In genomic region chr2:25180478-25180903, GRCm38 (mm10) we compare ENCODE assay signal across 8 mouse cellular contexts. TPM values are rescaled to one million over a fixed set of nuclear protein-coding genes. Genes with fewer than 3 reads are reported as not detected.
DNase-seq lines count a peak whose midpoint lies in the region; ATAC-seq and TF ChIP-seq lines count a peak whose summit lies in the region.

Nrarp (plus strand) TSS chr2:25180758.

- peak; percentile 47 for TF ChIP-seq POLR2A in ES-Bruce4 (IDR thresholded peaks at IDR 0.05; ENCODE audit: insufficient read depth, low read length)
- TF ChIP-seq POLR2A in lung, adult 2 months (IDR thresholded peaks at IDR 0.05; ENCODE audit: borderline replicate concordance, extremely low read depth, low read depth, low read length) = peak; percentile 75; the same call in 1 of the 2 replicates

- TF ChIP-seq CTCF in ES-Bruce4 (IDR thresholded peaks at IDR 0.05; ENCODE audit: low read depth, low read length) = peak; percentile 41
- peak; percentile 69 for TF ChIP-seq CTCF in forebrain, postnatal 0 days (IDR thresholded peaks at IDR 0.05; ENCODE audit: low read depth)
- TF ChIP-seq CTCF in layer of hippocampus, adult 2 months (conservative IDR thresholded peaks at IDR 0.05) = peak; percentile 72
- 0 out of 2 replicates have a peak, but pooled peaks have one; percentile 20 for TF ChIP-seq CTCF in lung, adult 2 months (IDR thresholded peaks at IDR 0.05; ENCODE audit: insufficient read depth, low read length)

- peak within 1 kb of the TSS; percentile 64 for H3K4me3 ChIP-seq in ES-Bruce4 (ENCODE audit: low read depth, low read length)
- H3K4me3 ChIP-seq in forebrain, postnatal 0 days (ENCODE audit: low read depth, low read length) = peak within 1 kb of the TSS; percentile 64
- H3K4me3 ChIP-seq in layer of hippocampus, adult 2 months = peak within 1 kb of the TSS; percentile 72
- H3K4me3 ChIP-seq in lung, adult 2 months (replicated peaks; ENCODE audit: extremely low read depth, low read depth, low read length) = peak within 1 kb of the TSS; percentile 67

- no peaks in the 10 kb centered on the region for H3K27me3 ChIP-seq in ES-Bruce4 (ENCODE audit: control insufficient read depth, insufficient read depth, low read length, poor library complexity, severe bottlenecking)
- no peaks in the 10 kb centered on the region for H3K27me3 ChIP-seq in forebrain, postnatal 0 days (ENCODE audit: insufficient read depth, low read length)

- H3K9ac ChIP-seq in ES-Bruce4 (ENCODE audit: low read depth, poor library complexity, severe bottlenecking) = peak within 1 kb of the TSS; percentile 36
- H3K9ac ChIP-seq in forebrain, postnatal 0 days = peak within 1 kb of the TSS; percentile 62

- H3K4me1 ChIP-seq in ES-Bruce4 (ENCODE audit: control insufficient read depth, insufficient read depth, low read length) = peaks cover 3% of the 10 kb centered on the region
- peaks cover 12% of the 10 kb centered on the region; the same call in 1 of the 2 replicates for H3K4me1 ChIP-seq in forebrain, postnatal 0 days (ENCODE audit: insufficient read depth)
- H3K4me1 ChIP-seq in lung, adult 2 months (ENCODE audit: control insufficient read depth, insufficient read depth, low read length) = peaks cover 24% of the 10 kb centered on the region

- no peak for TF ChIP-seq EP300 in ES-Bruce4 (IDR thresholded peaks at IDR 0.05; ENCODE audit: insufficient read depth, low read depth, low read length)

- no peak within 1 kb of the TSS for H3K27ac ChIP-seq in ES-Bruce4 (ENCODE audit: insufficient read depth, low read length)
- H3K27ac ChIP-seq in forebrain, postnatal 0 days (ENCODE audit: low read depth, low read length) = peak within 1 kb of the TSS; percentile 79
- peak within 1 kb of the TSS; percentile 91 for H3K27ac ChIP-seq in layer of hippocampus, adult 2 months

- WGBS in forebrain, postnatal 0 days = under 1% methylated on average over 35 of the region's 35 CpGs
- WGBS in lung, adult 2 months = under 1% methylated on average over 35 of the region's 35 CpGs

- H3K36me3 ChIP-seq in ES-Bruce4 (ENCODE audit: control insufficient read depth, insufficient read depth, low read length, poor library complexity, severe bottlenecking) = no peaks in the 10 kb centered on the region
- no peaks in the 10 kb centered on the region for H3K36me3 ChIP-seq in forebrain, postnatal 0 days (ENCODE audit: insufficient read depth)

- ATAC-seq in forebrain, postnatal 0 days = peak; percentile 88
- peak; percentile 74 for ATAC-seq in neutrophil, adult 5-6 weeks (ENCODE audit: extremely low read depth, insufficient number of reproducible peaks, low FRiP score, poor library complexity, severe bottlenecking)

- DNase-seq in cerebellum, adult 18-20 months = peak; percentile 86 to 89
- peak; percentile 93 for DNase-seq in forebrain, postnatal 0 days
- DNase-seq in heart, postnatal 36 days = peak; percentile 88 to 92
- peak; percentile 96 for DNase-seq in layer of hippocampus, adult 2 months (ENCODE audit: low spot score in 2 of 2)
- peak; percentile 91 for DNase-seq in lung, adult 2 months
- DNase-seq in thymus, adult 18-20 months = peak; percentile 86 to 87

- H3K9me3 ChIP-seq in ES-Bruce4 (replicated peaks; ENCODE audit: control insufficient read depth, insufficient read depth, low read length, poor library complexity, severe bottlenecking) = no peaks in the 10 kb centered on the region
- no peaks in the 10 kb centered on the region for H3K9me3 ChIP-seq in forebrain, postnatal 0 days (ENCODE audit: low read length)

- peak within 1 kb of the TSS; percentile 87 for H3K4me2 ChIP-seq in forebrain, postnatal 0 days (ENCODE audit: low read depth)

- intact Hi-C loops in heart, postnatal 36 days (cut with DNase I) = loop anchor here (5.0 kb wide), 1 partner anchor 38 kb away; no protein-coding TSS in a partner anchor

RNA-seq across cellular contexts. Expression of gene Nrarp, which starts in this region (rescaled TPM):
- polyA plus RNA-seq in ES-Bruce4 (2011; ENCODE audit: insufficient read depth, insufficient read length, low read depth, missing spikeins) = 9.8 and 10.2 TPM in 2 replicates
- total RNA-seq in forebrain, postnatal 0 days (2014; rRNA removed) = 38.2 and 40.0 TPM in 2 replicates
- 17.0 and 17.8 TPM in 2 replicates for polyA plus RNA-seq in forebrain, postnatal 0 days (2015; fragmentation: Nextera tagmentation; extraction: Ambion mirVana)
- 10 to 100 TPM in 1 of 2 experiments, 1 to 10 TPM in 1; 9.7 to 12.0 TPM for total RNA-seq in heart, postnatal 36 days (2021)
- total RNA-seq in layer of hippocampus, adult 2 months (2021) = 10 to 100 TPM; 21.3 to 21.9 TPM
- 46.0 and 69.2 TPM in 2 replicates for polyA plus RNA-seq in lung, adult 2 months (2012; rRNA removed)
- 1.7 and 3.6 TPM in 2 replicates for total RNA-seq in neutrophil, adult 5-6 weeks (2017)

Comparison
In these comparisons a context has a peak if more than half of its experiments do, and no peak if none do; other contexts are left out.
1. CTCF ChIP-seq: peak in every context shown above with its lines; median percentile 72 in layer of hippocampus, adult 2 months; 69 in forebrain, postnatal 0 days; 41 in ES-Bruce4; 20 in lung, adult 2 months.